Mouse (Mus musculus) heart, embryonic 11.5 days (tissue): ENCODE results near the gene Inpp4b. TPM values are rescaled to one million over a fixed set of nuclear protein-coding genes. Genes with fewer than 3 reads are reported as not detected.
A peak's percentile ranks its signal among the peaks of the same experiment; 100 is the strongest.

Experiments used
- ATAC-seq: fragments of 200-750 bp; cut with Nextera tagmentation; replicated peaks from 2 replicates; pipeline ENCODE4 v1.8.0; 2017; ENCODE audit warnings: moderate library complexity; ENCODE audit not compliant: insufficient number of reproducible peaks, low FRiP score, low TSS enrichment
- H3K27ac ChIP-seq: fragments of 300-500 bp; sonication (generic); 2 replicates; pipeline ENCODE4 v1.5.1; 2014; ENCODE audit warnings: mild to moderate bottlenecking, low read depth, low read length
- H3K27me3 ChIP-seq: fragments of 300-500 bp; sonication (generic); 2 replicates; pipeline ENCODE4 v1.6.1; 2014; ENCODE audit warnings: mild to moderate bottlenecking, low read length, mixed read lengths; ENCODE audit not compliant: control insufficient read depth, insufficient read depth
- H3K36me3 ChIP-seq: fragments of 300-500 bp; sonication (generic); 2 replicates; pipeline ENCODE4 v1.6.1; 2014; ENCODE audit warnings: mild to moderate bottlenecking, low read length, moderate library complexity, mixed read lengths; ENCODE audit not compliant: control insufficient read depth, insufficient read depth
- H3K4me1 ChIP-seq: fragments of 300-500 bp; sonication (generic); 2 replicates; pipeline ENCODE4 v1.6.1; 2014; ENCODE audit warnings: low read length; ENCODE audit not compliant: control insufficient read depth, insufficient read depth
- H3K4me2 ChIP-seq: fragments of 300-500 bp; sonication (generic); 2 replicates; pipeline ENCODE4 v1.6.1; 2014; ENCODE audit warnings: mild to moderate bottlenecking, moderate library complexity
- H3K4me3 ChIP-seq: fragments of 300-500 bp; sonication (generic); 2 replicates; pipeline ENCODE4 v1.5.1; 2014; ENCODE audit warnings: low read depth, low read length
- H3K9ac ChIP-seq: fragments of 300-500 bp; sonication (generic); 2 replicates; pipeline ENCODE4 v1.6.1; 2014; ENCODE audit warnings: mild to moderate bottlenecking, low read depth, low read length, moderate library complexity
- H3K9me3 ChIP-seq: fragments of 300-500 bp; sonication (generic); replicated peaks from 2 replicates; pipeline ENCODE4 v1.6.1; 2016; ENCODE audit warnings: low read length; ENCODE audit not compliant: control insufficient read depth
- WGBS: fragments of 180-500 bp; shearing (Covaris S2); extraction: QIAGEN DNeasy Blood & Tissue Kit; methylation state at CpG from one replicate; pipeline ENCODE4 v1.1.7; 2014; ENCODE audit not compliant: insufficient replicate concordance; 5-methylcytosine and 5-hydroxymethylcytosine counted together
- polyA plus RNA-seq: library from polyadenylated mRNA; unstranded; fragments of >200 nt; fragmentation: Nextera tagmentation; extraction: Ambion mirVana; gene quantifications from 2 replicates; pipeline ENCODE4 v1.2.1, GENCODE M21; 2014

Gene Inpp4b
- polyA plus RNA-seq, 1 experiment from 2014 or later, result 8.0 TPM

GRCm38 (mm10) chr8:81858393-81858792 lies 516.0 kb downstream of the Inpp4b start:
- H3K4me3 ChIP-seq, result no peak overlapping the region
- H3K4me2 ChIP-seq, result no peak overlapping the region
- H3K9ac ChIP-seq, result no peak overlapping the region
- no peak for ATAC-seq
- no peak overlapping the region for H3K27ac ChIP-seq
- no peaks in the 10 kb centered on the region for H3K27me3 ChIP-seq
- 89% methylated on average over 4 of the region's 4 CpGs for WGBS
- peaks cover 3% of the 10 kb centered on the region; the same call in 1 of the 2 replicates for H3K4me1 ChIP-seq
- H3K36me3 ChIP-seq, result no peaks in the 10 kb centered on the region
- H3K9me3 ChIP-seq, result no peaks in the 10 kb centered on the region

DNA sequence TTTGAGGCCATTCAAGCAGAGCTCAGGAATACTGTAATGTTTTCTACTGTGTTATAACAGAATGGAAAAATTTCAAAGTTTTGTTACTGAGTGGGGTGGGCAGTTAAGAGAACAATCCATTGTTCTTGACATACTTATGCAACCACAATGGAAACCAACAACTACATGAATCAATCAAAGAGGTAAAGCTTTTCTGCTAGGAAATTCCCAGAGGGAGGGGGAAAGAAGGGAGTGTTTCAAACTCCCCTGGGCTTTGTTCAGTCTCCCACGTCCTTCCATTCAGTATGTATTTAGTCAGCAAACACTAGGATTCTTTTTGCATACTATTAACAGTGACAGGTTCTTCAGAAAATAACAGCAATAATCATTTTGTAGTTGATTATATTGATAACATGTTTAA lies 517.4 kb downstream of the Inpp4b start:
- peaks cover 3% of the 10 kb centered on the region; the same call in 1 of the 2 replicates for H3K4me1 ChIP-seq
- ATAC-seq, result no peak
- no peak overlapping the region for H3K4me3 ChIP-seq
- H3K4me2 ChIP-seq, result no peak overlapping the region
- H3K36me3 ChIP-seq, result no peaks in the 10 kb centered on the region
- H3K9me3 ChIP-seq, result no peaks in the 10 kb centered on the region
- H3K27ac ChIP-seq, result no peak overlapping the region
- H3K27me3 ChIP-seq, result no peaks in the 10 kb centered on the region
- 72% methylated on average over 1 of the region's 1 CpGs for WGBS
- no peak overlapping the region for H3K9ac ChIP-seq

- WGBS, result 87% methylated on average over 8 of the region's 8 CpGs
These were observed 519.0 kb downstream of the Inpp4b start for GRCm38 (mm10) chr8:81861311-81861710.

GRCm38 (mm10) chr8:81862738-81863137 lies 520.4 kb downstream of the Inpp4b start:
- no peak for ATAC-seq
- H3K9me3 ChIP-seq, result no peaks in the 10 kb centered on the region
- no peaks in the 10 kb centered on the region for H3K36me3 ChIP-seq

More at GRCm38 (mm10) chr8:81861311-81861710, 519.0 kb downstream of the Inpp4b start:
- H3K4me2 ChIP-seq, result no peak overlapping the region
- H3K36me3 ChIP-seq, result no peaks in the 10 kb centered on the region
- H3K4me3 ChIP-seq, result no peak overlapping the region
- ATAC-seq, result no peak
- H3K9me3 ChIP-seq, result no peaks in the 10 kb centered on the region
- H3K4me1 ChIP-seq, result peaks cover 6% of the 10 kb centered on the region; the same call in 1 of the 2 replicates
- no peak overlapping the region for H3K9ac ChIP-seq
- no peak overlapping the region for H3K27ac ChIP-seq
- H3K27me3 ChIP-seq, result no peaks in the 10 kb centered on the region

DNA sequence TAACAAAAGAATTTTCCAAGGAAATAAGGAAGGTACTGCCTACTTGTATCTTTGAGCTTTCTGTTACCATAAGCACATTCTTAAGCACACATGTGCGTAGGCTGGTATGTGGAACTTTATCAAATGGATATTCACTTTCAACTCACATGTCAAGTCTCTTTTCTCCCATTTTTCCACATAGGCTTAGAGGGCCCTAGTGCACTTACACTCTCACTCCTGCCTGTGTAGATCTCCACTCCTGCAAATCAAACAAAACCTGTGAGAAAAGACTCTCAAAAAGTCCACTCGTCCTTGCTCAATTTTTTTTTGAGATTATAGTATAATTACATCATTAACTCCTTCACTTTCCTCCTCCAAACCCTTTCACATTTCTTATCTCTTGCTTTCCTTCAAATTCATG lies 522.0 kb downstream of the Inpp4b start:
- H3K9me3 ChIP-seq, result no peaks in the 10 kb centered on the region
- 0 out of 2 replicates have a peak, but pooled peaks cover 5% of the 10 kb centered on the region for H3K4me1 ChIP-seq
- H3K27ac ChIP-seq, result no peak overlapping the region
- H3K9ac ChIP-seq, result no peak overlapping the region
- no peaks in the 10 kb centered on the region for H3K27me3 ChIP-seq
- no peak overlapping the region for H3K4me2 ChIP-seq
- H3K4me3 ChIP-seq, result no peak overlapping the region
- WGBS, result 71% methylated on average over 2 of the region's 2 CpGs
- no peak for ATAC-seq
- no peaks in the 10 kb centered on the region for H3K36me3 ChIP-seq

More at GRCm38 (mm10) chr8:81862738-81863137, 520.4 kb downstream of the Inpp4b start:
- 0 out of 2 replicates have a peak, but pooled peaks cover 5% of the 10 kb centered on the region for H3K4me1 ChIP-seq
- no peaks in the 10 kb centered on the region for H3K27me3 ChIP-seq
- no peak overlapping the region for H3K27ac ChIP-seq
- H3K9ac ChIP-seq, result no peak overlapping the region
- no peak overlapping the region for H3K4me3 ChIP-seq
- H3K4me2 ChIP-seq, result no peak overlapping the region

GRCm38 (mm10) chr8:81865664-81866063 lies 523.3 kb downstream of the Inpp4b start:
- Histone ChIP-seq H3K4me2 (no peak overlapping the region), H3K36me3 (no peaks in the 10 kb centered on the region), H3K9me3 (no peaks in the 10 kb centered on the region), H3K27me3 (no peaks in the 10 kb centered on the region), H3K4me1 (0 out of 2 replicates have a peak, but pooled peaks cover 5% of the 10 kb centered on the region), H3K9ac (no peak overlapping the region), H3K4me3 (no peak overlapping the region), H3K27ac (peak overlapping the region; percentile 68)
- ATAC-seq, result no peak
- 43% methylated on average over 3 of the region's 3 CpGs for WGBS

DNA sequence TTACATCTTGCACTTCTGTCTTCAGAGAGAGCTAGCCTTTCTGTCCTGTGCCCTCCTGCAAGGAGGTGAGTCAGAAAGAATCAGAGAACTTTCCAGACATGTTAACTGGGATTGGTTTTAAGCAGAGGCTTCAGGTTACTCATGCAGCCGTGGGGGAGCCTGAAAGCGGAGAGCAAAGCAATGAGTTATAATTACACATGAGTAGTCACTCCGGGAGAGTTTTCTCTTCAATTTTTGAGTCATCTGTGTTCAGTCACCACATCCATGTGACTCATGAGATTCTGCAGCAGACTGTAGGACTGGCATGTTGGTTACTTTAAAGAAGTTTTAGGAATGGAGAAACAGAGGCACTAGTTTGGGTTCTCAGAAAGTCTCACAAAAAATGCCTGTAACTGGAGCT lies 524.7 kb downstream of the Inpp4b start:
- no peak overlapping the region for H3K27ac ChIP-seq
- no peak overlapping the region for H3K4me3 ChIP-seq
- H3K4me2 ChIP-seq, result no peak overlapping the region
- H3K9me3 ChIP-seq, result no peaks in the 10 kb centered on the region
- ATAC-seq, result no peak
- H3K9ac ChIP-seq, result no peak overlapping the region
- H3K27me3 ChIP-seq, result no peaks in the 10 kb centered on the region
- 0 out of 2 replicates have a peak, but pooled peaks cover 5% of the 10 kb centered on the region for H3K4me1 ChIP-seq
- H3K36me3 ChIP-seq, result no peaks in the 10 kb centered on the region
- WGBS, result 59% methylated on average over 3 of the region's 3 CpGs

GRCm38 (mm10) chr8:81870466-81870865 lies 528.1 kb downstream of the Inpp4b start:
- H3K4me3 ChIP-seq, result no peak overlapping the region
- H3K27me3 ChIP-seq, result no peaks in the 10 kb centered on the region
- no peak overlapping the region for H3K4me2 ChIP-seq
- H3K9me3 ChIP-seq, result no peaks in the 10 kb centered on the region
- no peaks in the 10 kb centered on the region for H3K36me3 ChIP-seq
- H3K27ac ChIP-seq, result no peak overlapping the region
- H3K9ac ChIP-seq, result no peak overlapping the region
- WGBS, result 85% methylated on average over 2 of the region's 2 CpGs
- 0 out of 2 replicates have a peak, but pooled peaks cover 5% of the 10 kb centered on the region for H3K4me1 ChIP-seq
- no peak for ATAC-seq

DNA sequence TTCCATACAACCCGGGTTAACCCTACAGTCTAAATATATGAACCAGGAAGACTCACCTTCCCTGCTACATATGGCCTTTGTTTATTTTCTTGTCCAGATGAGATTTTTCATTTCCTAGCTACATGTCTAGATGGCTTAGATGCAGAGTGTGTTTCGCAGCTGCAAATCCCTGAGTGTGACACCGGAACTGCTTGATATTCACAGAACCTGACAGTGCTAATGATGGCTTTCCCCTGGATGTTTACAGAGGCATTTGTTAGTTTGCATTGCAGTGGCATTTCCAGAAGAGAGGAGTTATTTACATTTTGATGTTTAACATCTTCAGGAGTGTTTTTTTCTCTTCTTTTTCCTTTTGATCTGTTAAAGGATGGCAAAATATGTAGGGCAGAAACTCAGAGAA lies 537.7 kb downstream of the Inpp4b start:
- no peaks in the 10 kb centered on the region for H3K36me3 ChIP-seq
- no peak overlapping the region for H3K4me3 ChIP-seq
- no peaks in the 10 kb centered on the region for H3K27me3 ChIP-seq
- H3K9me3 ChIP-seq, result no peaks in the 10 kb centered on the region
- WGBS, result 72% methylated on average over 3 of the region's 3 CpGs
- no peak for ATAC-seq
- no peaks in the 10 kb centered on the region for H3K4me1 ChIP-seq
- H3K27ac ChIP-seq, result no peak overlapping the region
- H3K4me2 ChIP-seq, result no peak overlapping the region
- H3K9ac ChIP-seq, result no peak overlapping the region
